Mouse (Mus musculus) MN1 (cell line): ENCODE data around the gene Tspan3.

Experiments
- DNase-seq: peaks from one replicate; pipeline ENCODE4 v3.0.0-alpha.2; 2016; ENCODE audit warnings: low spot score

Tspan3 gene

GRCm38 (mm10) chr9:56165377-56165776 lies at the start of gene Tspan3:
Tspan3 (minus strand) TSS chr9:56165477.
- DNase-seq: no peak

- DNase-seq: peak; percentile 65
Observed at GRCm38 (mm10) chr9:56213451-56214291, 48.4 kb upstream of the Tspan3 start.

GRCm38 (mm10) chr9:56208817-56209216 lies 43.5 kb upstream of the Tspan3 start:
- DNase-seq: no peak

- DNase-seq: no peak
Observed at GRCm38 (mm10) chr9:56207516-56207915, 42.2 kb upstream of the Tspan3 start.

GRCm38 (mm10) chr9:56207083-56207482 lies 41.8 kb upstream of the Tspan3 start:
- no peak for DNase-seq

GRCm38 (mm10) chr9:56205336-56205735 lies 40.1 kb upstream of the Tspan3 start:
- no peak for DNase-seq

GRCm38 (mm10) chr9:56204316-56204715 lies 39.0 kb upstream of the Tspan3 start:
- DNase-seq: no peak

- peak; percentile 67 for DNase-seq
Observed at GRCm38 (mm10) chr9:56200645-56201314, 35.5 kb upstream of the Tspan3 start.

- DNase-seq: no peak
Observed at GRCm38 (mm10) chr9:56200200-56200599, 34.9 kb upstream of the Tspan3 start.

- DNase-seq: no peak
Observed at GRCm38 (mm10) chr9:56196921-56197320, 31.6 kb upstream of the Tspan3 start.

GRCm38 (mm10) chr9:56195193-56195592 lies 29.9 kb upstream of the Tspan3 start:
- no peak for DNase-seq

- DNase-seq: peak; percentile 83
Observed at GRCm38 (mm10) chr9:56191498-56192455, 26.5 kb upstream of the Tspan3 start.

GRCm38 (mm10) chr9:56180118-56180781 lies 15.0 kb upstream of the Tspan3 start:
- DNase-seq: peak; percentile 14

- peak; percentile 51 for DNase-seq
Observed at GRCm38 (mm10) chr9:56179416-56180117, 14.3 kb upstream of the Tspan3 start.

- DNase-seq: peak; percentile 14
Observed at GRCm38 (mm10) chr9:56177354-56177753, 12.1 kb upstream of the Tspan3 start.

GRCm38 (mm10) chr9:56175316-56175715 lies 10.0 kb upstream of the Tspan3 start:
- no peak for DNase-seq

- no peak for DNase-seq
Observed at GRCm38 (mm10) chr9:56167690-56168089, 2.4 kb upstream of the Tspan3 start.

GRCm38 (mm10) chr9:56166161-56166560 lies 884 bp upstream of the Tspan3 start:
- DNase-seq: no peak

GRCm38 (mm10) chr9:56160341-56161141 lies 4.7 kb downstream of the Tspan3 start:
- peak; percentile 89 for DNase-seq

GRCm38 (mm10) chr9:56159456-56159855 lies 5.8 kb downstream of the Tspan3 start:
- no peak for DNase-seq
